Mouse (Mus musculus): Measurements from ENCODE around the gene Nudt22. TPM values are rescaled to one million over a fixed set of nuclear protein-coding genes. Genes with fewer than 3 reads are reported as not detected.
"Not testable (repeated sequence)": the region's sequence is repeated elsewhere in the genome, so short reads cannot be mapped to it uniquely, and the experiment has no call there.

Nudt22 gene
- polyA plus RNA-seq, 1 experiment from 2014 or later = 23.9 TPM

- peak within 1 kb of the TSS; percentile 70 for H3K4me3 ChIP-seq
- H3K9me3 ChIP-seq = no peaks in the 10 kb centered on the region
- 0 out of 2 replicates have a peak, but pooled peaks cover 5% of the 10 kb centered on the region for H3K36me3 ChIP-seq
- WGBS = 2% methylated on average over 37 of the region's 37 CpGs
- H3K4me1 ChIP-seq = peaks cover 63% of the 10 kb centered on the region
- no peaks in the 10 kb centered on the region for H3K27me3 ChIP-seq (ENCODE audit: insufficient read depth, poor library complexity, severe bottlenecking)
- DNase-seq (ENCODE audit: low spot score) = peak; percentile 99
- peak within 1 kb of the TSS; percentile 87 for H3K27ac ChIP-seq
Measured at GRCm38 (mm10) chr19:6992011-6992858, 3.7 kb downstream of the Nudt22 start, which contains the start of gene Dnajc4. Gene Dnajc4 (minus strand): TSS chr19:6992572.

GRCm38 (mm10) chr19:6991166-6991565, 4.8 kb downstream of the Nudt22 start:
- WGBS = 90% methylated on average over 6 of the region's 6 CpGs
- H3K9me3 ChIP-seq; H3K27me3 ChIP-seq (ENCODE audit: insufficient read depth, poor library complexity, severe bottlenecking); DNase-seq (ENCODE audit: low spot score); H3K4me3 ChIP-seq; H3K27ac ChIP-seq; H3K36me3 ChIP-seq: not testable (repeated sequence)
- peaks cover 63% of the 10 kb centered on the region for H3K4me1 ChIP-seq

GRCm38 (mm10) chr19:6990712-6991111, 5.2 kb downstream of the Nudt22 start:
- H3K9me3 ChIP-seq = no peaks in the 10 kb centered on the region
- WGBS = 81% methylated on average over 6 of the region's 6 CpGs

GRCm38 (mm10) chr19:6989251-6989650, 6.7 kb downstream of the Nudt22 start:
- no peak overlapping the region for H3K4me3 ChIP-seq
- peaks cover 58% of the 10 kb centered on the region for H3K4me1 ChIP-seq
- H3K27ac ChIP-seq = no peak overlapping the region
- peaks cover 22% of the 10 kb centered on the region for H3K36me3 ChIP-seq
- H3K27me3 ChIP-seq (ENCODE audit: insufficient read depth, poor library complexity, severe bottlenecking) = no peaks in the 10 kb centered on the region
- no peaks in the 10 kb centered on the region for H3K9me3 ChIP-seq
- no peak for DNase-seq (ENCODE audit: low spot score)
- whole genome bisulfite sequencing = 83% methylated on average over 8 of the region's 8 CpGs

More at GRCm38 (mm10) chr19:6990712-6991111, 5.2 kb downstream of the Nudt22 start:
- Histone ChIP-seq H3K27ac (no peak overlapping the region), H3K4me3 (no peak overlapping the region), H3K27me3 (ENCODE audit: insufficient read depth, poor library complexity, severe bottlenecking) (no peaks in the 10 kb centered on the region), H3K36me3 (peaks cover 9% of the 10 kb centered on the region; the same call in 1 of the 2 replicates), H3K4me1 (peaks cover 65% of the 10 kb centered on the region)
- no peak for DNase-seq (ENCODE audit: low spot score)

- H3K4me1 ChIP-seq = peaks cover 48% of the 10 kb centered on the region
- H3K9me3 ChIP-seq = no peaks in the 10 kb centered on the region
- peak overlapping the region; percentile 98 for H3K27ac ChIP-seq
- peak overlapping the region; percentile 98 for H3K4me3 ChIP-seq
- H3K36me3 ChIP-seq = peaks cover 34% of the 10 kb centered on the region
- WGBS = 9% methylated on average over 8 of the region's 8 CpGs
- H3K27me3 ChIP-seq (ENCODE audit: insufficient read depth, poor library complexity, severe bottlenecking) = no peaks in the 10 kb centered on the region
- DNase-seq (ENCODE audit: low spot score) = no peak
Measured at GRCm38 (mm10) chr19:6987904-6988285, 8.0 kb downstream of the Nudt22 start.

- no peak for DNase-seq (ENCODE audit: low spot score)
- H3K9me3 ChIP-seq = no peaks in the 10 kb centered on the region
- H3K36me3 ChIP-seq = peaks cover 40% of the 10 kb centered on the region
- H3K4me1 ChIP-seq = peaks cover 44% of the 10 kb centered on the region
- under 1% methylated on average over 57 of the region's 85 CpGs for WGBS
- H3K27me3 ChIP-seq (ENCODE audit: insufficient read depth, poor library complexity, severe bottlenecking) = no peaks in the 10 kb centered on the region
- peak within 1 kb of the TSS; percentile 98 for H3K27ac ChIP-seq
- H3K4me3 ChIP-seq = peak within 1 kb of the TSS; percentile 98
Measured at GRCm38 (mm10) chr19:6987061-6987903, 8.6 kb downstream of the Nudt22 start, which contains the start of gene Vegfb. Gene Vegfb (minus strand): TSS chr19:6987651.

GRCm38 (mm10) chr19:6985951-6986708, 9.8 kb downstream of the Nudt22 start:
- Histone ChIP-seq H3K27ac (peak overlapping the region; percentile 98), H3K36me3 (peaks cover 45% of the 10 kb centered on the region), H3K27me3 (ENCODE audit: insufficient read depth, poor library complexity, severe bottlenecking) (no peaks in the 10 kb centered on the region), H3K4me3 (peak overlapping the region; percentile 98), H3K9me3 (no peaks in the 10 kb centered on the region), H3K4me1 (peaks cover 40% of the 10 kb centered on the region)
- 67% methylated on average over 10 of the region's 10 CpGs for WGBS
- no peak for DNase-seq (ENCODE audit: low spot score)

GRCm38 (mm10) chr19:6985300-6985699, 10.6 kb downstream of the Nudt22 start:
- Histone ChIP-seq H3K4me3 (no peak overlapping the region), H3K27me3 (ENCODE audit: insufficient read depth, poor library complexity, severe bottlenecking) (no peaks in the 10 kb centered on the region), H3K36me3 (peaks cover 45% of the 10 kb centered on the region), H3K27ac (no peak overlapping the region), H3K9me3 (no peaks in the 10 kb centered on the region), H3K4me1 (peaks cover 40% of the 10 kb centered on the region)
- DNase-seq (ENCODE audit: low spot score) = no peak
- WGBS = 83% methylated on average over 19 of the region's 19 CpGs

- Histone ChIP-seq H3K27ac (no peak overlapping the region), H3K4me3 (no peak overlapping the region), H3K27me3 (ENCODE audit: insufficient read depth, poor library complexity, severe bottlenecking) (no peaks in the 10 kb centered on the region), H3K9me3 (no peaks in the 10 kb centered on the region), H3K4me1 (peaks cover 57% of the 10 kb centered on the region), H3K36me3 (peaks cover 42% of the 10 kb centered on the region)
- DNase-seq (ENCODE audit: low spot score) = no peak
- WGBS = 92% methylated on average over 5 of the region's 5 CpGs
Measured at GRCm38 (mm10) chr19:6983621-6984020, 12.3 kb downstream of the Nudt22 start.

- H3K36me3 ChIP-seq = peaks cover 62% of the 10 kb centered on the region
- H3K27ac ChIP-seq = peak overlapping the region; percentile 96
- DNase-seq (ENCODE audit: low spot score) = no peak
- no peaks in the 10 kb centered on the region for H3K9me3 ChIP-seq
- peaks cover 57% of the 10 kb centered on the region for H3K4me1 ChIP-seq
- H3K27me3 ChIP-seq (ENCODE audit: insufficient read depth, poor library complexity, severe bottlenecking) = no peaks in the 10 kb centered on the region
- peak overlapping the region; percentile 76; the same call in 1 of the 2 replicates for H3K4me3 ChIP-seq
- WGBS = 87% methylated on average over 4 of the region's 4 CpGs
Measured at GRCm38 (mm10) chr19:6981465-6981864, 14.5 kb downstream of the Nudt22 start.

- Histone ChIP-seq H3K4me1 (peaks cover 55% of the 10 kb centered on the region), H3K9me3 (no peaks in the 10 kb centered on the region), H3K36me3 (peaks cover 60% of the 10 kb centered on the region), H3K27ac (peak within 1 kb of the TSS; percentile 96), H3K27me3 (ENCODE audit: insufficient read depth, poor library complexity, severe bottlenecking) (no peaks in the 10 kb centered on the region), H3K4me3 (peak within 1 kb of the TSS; percentile 76)
- peak; percentile 99 for DNase-seq (ENCODE audit: low spot score)
- WGBS = 1% methylated on average over 38 of the region's 38 CpGs
Measured at GRCm38 (mm10) chr19:6980381-6981093, 15.4 kb downstream of the Nudt22 start, which contains the start of gene Fkbp2. Gene Fkbp2 (minus strand): TSS chr19:6980501.

Data from heart, embryonic 10.5 days (tissue).